ENCODE assay signal across 8 mouse cellular contexts in the genomic region with DNA sequence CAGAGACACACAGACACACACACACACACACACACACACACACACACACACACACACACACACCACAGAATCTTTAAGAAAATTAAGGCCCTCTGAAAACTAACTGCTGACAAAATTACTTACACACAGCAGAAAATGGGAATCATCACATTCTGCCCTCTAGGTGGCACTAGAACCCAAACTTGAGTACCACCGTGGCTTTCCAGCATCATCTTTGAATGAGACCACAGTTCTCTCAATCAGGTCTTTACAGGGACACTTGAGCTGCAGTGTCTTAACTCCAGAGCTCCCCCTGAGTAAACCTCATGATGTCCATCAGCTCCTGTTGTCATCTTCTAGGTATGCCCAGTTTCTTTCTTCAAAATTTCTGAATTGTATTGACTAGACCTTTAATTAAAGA.
DNase-seq lines count a peak whose midpoint lies in the region; ATAC-seq and TF ChIP-seq lines count a peak whose summit lies in the region.

No protein-coding gene starts in this region.

- H3K4me3 ChIP-seq in gastrocnemius, adult 2 months: no peak overlapping the region
- no peak overlapping the region for H3K4me3 ChIP-seq in lung, postnatal 0 days (ENCODE audit: low read depth, low read length)

- H3K9me3 ChIP-seq in lung, postnatal 0 days (ENCODE audit: low read length): no peaks in the 10 kb centered on the region

- no peak overlapping the region for H3K4me2 ChIP-seq in lung, postnatal 0 days (replicated peaks; ENCODE audit: low read depth, low read length)

- TF ChIP-seq CTCF in gastrocnemius, adult 2 months (IDR thresholded peaks at IDR 0.05): peak; percentile 77
- TF ChIP-seq CTCF in lung, postnatal 0 days (IDR thresholded peaks at IDR 0.05): peak; percentile 92

- no peaks in the 10 kb centered on the region for H3K27me3 ChIP-seq in lung, postnatal 0 days (replicated peaks; ENCODE audit: insufficient read depth, low read length)

- TF ChIP-seq EP300 in lung, postnatal 0 days (IDR thresholded peaks at IDR 0.05): no peak

- no peak overlapping the region for H3K9ac ChIP-seq in lung, postnatal 0 days (replicated peaks; ENCODE audit: low read depth)

- no peaks in the 10 kb centered on the region for H3K4me1 ChIP-seq in lung, postnatal 0 days (ENCODE audit: insufficient read depth, low read depth, low read length)

- ATAC-seq in lung, postnatal 0 days: peak; percentile 35

- no peak overlapping the region for H3K27ac ChIP-seq in gastrocnemius, adult 2 months
- no peak overlapping the region for H3K27ac ChIP-seq in lung, postnatal 0 days (ENCODE audit: low read length)

- DNase-seq in gastrocnemius, adult 2 months: peak; percentile 52
- no peak for DNase-seq in gastrocnemius, postnatal 25 days
- DNase-seq in adrenal gland, postnatal 10 days: peak; percentile 71
- peak; percentile 66 for DNase-seq in embryo, embryonic 11.5 days (ENCODE audit: low read depth, low spot score)
- DNase-seq in heart, postnatal 4 days: peak; percentile 77
- peak; percentile 82 for DNase-seq in layer of hippocampus, adult 11-12 months (ENCODE audit: low spot score)
- peak; percentile 83 for DNase-seq in lung, postnatal 0 days (ENCODE audit: low spot score)
- peak; percentile 67 for DNase-seq in retina, postnatal 7 days (ENCODE audit: low read depth, low spot score)

- H3K36me3 ChIP-seq in lung, postnatal 0 days (ENCODE audit: insufficient read depth, low read length): no peaks in the 10 kb centered on the region

- WGBS in lung, postnatal 0 days: 0% methylated on average over 1 of the region's 1 CpGs

- intact Hi-C loops in gastrocnemius, adult 2 months (cut with DNase I): loop anchor here (2.0 to 5.0 kb wide), 3 partner anchors 242 to 581 kb away; no protein-coding TSS in a partner anchor
